Mouse (Mus musculus): Measurements from ENCODE around the gene Sla2. TPM values are rescaled to one million over a fixed set of nuclear protein-coding genes. Genes with fewer than 3 reads are reported as not detected.

Sla2 gene
- polyA plus RNA-seq, 1 experiment from 2014 or later: 0.63 TPM

Other genes starting within 250 kb of the Sla2 start
- gene Myl9, start 111.8 kb downstream of the Sla2 start, polyA plus RNA-seq (2015; fragmentation: Nextera tagmentation; extraction: Ambion mirVana): 219 and 273 TPM in 2 replicates
- gene Tgif2, start 47.2 kb downstream of the Sla2 start, polyA plus RNA-seq (2015; fragmentation: Nextera tagmentation; extraction: Ambion mirVana): 49.2 and 52.7 TPM in 2 replicates
- gene 4930518I15Rik, start 29.2 kb downstream of the Sla2 start, polyA plus RNA-seq (2015; fragmentation: Nextera tagmentation; extraction: Ambion mirVana): 6.6 and 9.2 TPM in 2 replicates
- 134 and 157 TPM in 2 replicates for gene Rab5if, start 24.1 kb downstream of the Sla2 start, polyA plus RNA-seq (2015; fragmentation: Nextera tagmentation; extraction: Ambion mirVana)
- gene Ndrg3, start 104.9 kb upstream of the Sla2 start, polyA plus RNA-seq (2015; fragmentation: Nextera tagmentation; extraction: Ambion mirVana): 52.2 and 54.0 TPM in 2 replicates
- gene Dsn1, start 120.0 kb upstream of the Sla2 start, polyA plus RNA-seq (2015; fragmentation: Nextera tagmentation; extraction: Ambion mirVana): 29.5 and 31.6 TPM in 2 replicates
- 2.3 and 2.9 TPM in 2 replicates for gene Soga1, start 192.1 kb upstream of the Sla2 start, polyA plus RNA-seq (2015; fragmentation: Nextera tagmentation; extraction: Ambion mirVana)
- not detected in 2 replicates for gene Tldc2, start 199.9 kb upstream of the Sla2 start, polyA plus RNA-seq (2015; fragmentation: Nextera tagmentation; extraction: Ambion mirVana)
- gene Samhd1, start 248.1 kb upstream of the Sla2 start, polyA plus RNA-seq (2015; fragmentation: Nextera tagmentation; extraction: Ambion mirVana): 21.4 and 24.1 TPM in 2 replicates